Mouse (Mus musculus): ENCODE results near the gene Mprip. TPM values are rescaled to one million over a fixed set of nuclear protein-coding genes. Genes with fewer than 3 reads are reported as not detected.

The Mprip gene
- polyA plus RNA-seq, 1 experiment from 2014 or later, result 63.4 TPM

DNA sequence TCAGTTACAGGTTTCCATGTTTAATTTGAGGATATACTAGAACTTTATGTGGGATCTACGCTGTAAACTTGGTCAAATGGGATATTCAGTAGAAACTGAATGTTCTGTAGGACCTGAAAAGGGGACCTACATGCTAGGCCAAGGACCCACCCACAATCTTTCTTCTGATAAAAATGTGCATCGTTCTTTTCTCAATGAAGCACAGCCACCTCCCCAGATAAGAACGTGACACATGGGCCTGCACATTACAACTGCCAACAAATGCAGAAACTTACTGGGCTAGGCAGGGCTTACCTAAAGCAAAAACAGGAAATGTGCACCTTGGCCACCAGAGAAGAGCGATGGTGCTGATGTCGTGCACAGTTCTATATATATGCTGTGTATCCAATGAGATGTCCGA lies 93.4 kb downstream of the Mprip start:
- WGBS, result 94% methylated on average over 6 of the region's 6 CpGs

DNA sequence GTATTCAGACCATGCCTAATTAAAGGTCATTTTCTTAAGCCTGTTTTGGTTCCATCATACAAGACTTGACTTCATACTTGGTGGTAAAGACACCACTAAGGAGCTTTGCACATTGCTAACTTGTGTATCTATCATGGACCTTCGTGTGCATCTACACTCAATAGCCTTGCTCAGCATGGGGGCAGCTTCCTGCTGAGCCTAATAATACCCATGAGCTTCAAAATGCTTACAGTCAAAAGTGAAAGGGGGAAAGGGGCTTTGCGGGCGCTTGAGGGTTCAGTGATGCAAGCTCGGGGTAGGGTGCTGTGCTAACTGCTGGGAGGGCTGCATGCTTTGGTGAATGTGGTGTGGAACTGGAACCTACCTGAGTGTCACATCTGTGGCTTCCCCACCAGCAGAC lies 95.2 kb downstream of the Mprip start:
- WGBS, result 48% methylated on average over 4 of the region's 4 CpGs
- peaks cover 93% of the 10 kb centered on the region for H3K36me3 ChIP-seq (ENCODE audit: control insufficient read depth, insufficient read depth, low read length)

More for the DNA sequence above, 93.4 kb downstream of the Mprip start:
- Histone ChIP-seq H3K27ac (ENCODE audit: low read depth, low read length) (no peak overlapping the region), H3K4me1 (ENCODE audit: control insufficient read depth, insufficient read depth, low read length) (no peaks in the 10 kb centered on the region), H3K4me3 (ENCODE audit: low read depth, low read length) (no peak overlapping the region), H3K27me3 (replicated peaks; ENCODE audit: control insufficient read depth, insufficient read depth, low read length) (no peaks in the 10 kb centered on the region), H3K36me3 (ENCODE audit: control insufficient read depth, insufficient read depth, low read length) (peaks cover 93% of the 10 kb centered on the region), H3K9me3 (replicated peaks; ENCODE audit: control insufficient read depth, low read length) (no peaks in the 10 kb centered on the region), H3K4me2 (ENCODE audit: low read length) (no peak overlapping the region), H3K9ac (ENCODE audit: low read length) (no peak overlapping the region)
- no peak for ATAC-seq
- no peak for DNase-seq (ENCODE audit: low spot score)

DNA sequence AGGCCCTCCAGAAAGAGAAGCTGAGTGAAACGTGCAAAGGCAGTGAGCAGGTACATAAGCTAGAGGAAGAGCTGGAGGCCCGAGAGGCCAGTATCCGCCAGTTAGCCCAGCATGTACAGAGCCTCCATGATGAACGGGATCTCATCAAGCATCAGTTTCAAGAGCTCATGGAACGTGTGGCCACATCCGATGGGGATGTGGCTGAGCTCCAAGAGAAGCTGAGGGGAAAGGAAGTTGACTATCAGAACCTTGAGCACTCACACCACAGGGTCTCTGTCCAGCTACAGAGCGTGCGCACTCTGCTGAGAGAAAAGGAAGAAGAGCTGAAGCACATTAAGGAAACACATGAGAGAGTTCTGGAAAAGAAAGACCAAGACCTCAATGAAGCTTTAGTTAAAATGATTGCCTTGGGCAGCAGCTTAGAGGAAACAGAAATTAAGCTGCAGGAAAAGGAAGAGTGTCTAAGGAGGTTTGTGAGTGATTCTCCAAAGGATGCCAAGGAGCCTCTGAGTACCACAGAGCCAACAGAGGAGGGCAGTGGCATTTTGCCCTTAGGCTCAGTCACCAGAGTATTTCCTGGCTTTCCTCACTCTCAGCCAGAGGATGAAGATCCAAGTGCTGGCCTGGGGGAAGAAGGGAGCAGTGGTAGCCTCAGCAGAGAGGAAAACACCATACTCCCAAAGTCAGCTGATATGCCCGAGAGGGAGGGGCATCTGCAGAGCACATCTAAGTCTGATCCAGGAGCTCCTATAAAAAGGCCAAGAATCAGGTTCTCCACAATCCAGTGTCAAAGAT lies 97.3 kb downstream of the Mprip start:
- no peak for ATAC-seq
- DNase-seq (ENCODE audit: low spot score), result no peak
- WGBS, result 94% methylated on average over 9 of the region's 9 CpGs

More for the DNA sequence above, 95.2 kb downstream of the Mprip start:
- H3K4me2 ChIP-seq (ENCODE audit: low read length), result no peak overlapping the region
- H3K9me3 ChIP-seq (replicated peaks; ENCODE audit: control insufficient read depth, low read length), result no peaks in the 10 kb centered on the region
- H3K27ac ChIP-seq (ENCODE audit: low read depth, low read length), result no peak overlapping the region
- no peak overlapping the region for H3K9ac ChIP-seq (ENCODE audit: low read length)
- H3K4me3 ChIP-seq (ENCODE audit: low read depth, low read length), result no peak overlapping the region
- ATAC-seq (no peak), DNase-seq (ENCODE audit: low spot score) (no peak)
- H3K27me3 ChIP-seq (replicated peaks; ENCODE audit: control insufficient read depth, insufficient read depth, low read length), result no peaks in the 10 kb centered on the region
- no peaks in the 10 kb centered on the region for H3K4me1 ChIP-seq (ENCODE audit: control insufficient read depth, insufficient read depth, low read length)

DNA sequence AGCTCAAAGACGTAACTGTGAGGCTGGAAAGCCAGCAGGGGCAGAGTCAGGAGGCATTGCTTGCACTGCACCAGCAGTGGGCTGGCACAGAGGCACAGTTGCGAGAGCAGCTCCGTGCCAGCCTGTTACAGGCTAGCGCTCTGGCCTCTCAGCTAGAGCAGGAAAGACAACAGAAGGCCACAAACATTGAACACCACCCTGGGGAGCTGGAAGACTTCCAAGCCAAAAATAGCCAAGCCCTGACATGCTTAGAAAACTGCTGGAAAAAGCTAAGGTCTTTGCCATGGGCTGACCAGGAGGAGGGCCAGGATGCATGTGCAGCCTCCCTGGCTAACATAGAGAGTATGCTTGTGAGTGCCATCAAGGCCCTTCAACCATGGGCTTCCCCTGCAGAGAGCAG lies 98.1 kb downstream of the Mprip start:
- DNase-seq (ENCODE audit: low spot score) (peak; percentile 18), ATAC-seq (no peak)
- Histone ChIP-seq H3K9me3 (replicated peaks; ENCODE audit: control insufficient read depth, low read length) (no peaks in the 10 kb centered on the region), H3K9ac (ENCODE audit: low read length) (no peak overlapping the region), H3K4me1 (ENCODE audit: control insufficient read depth, insufficient read depth, low read length) (no peaks in the 10 kb centered on the region), H3K4me2 (ENCODE audit: low read length) (no peak overlapping the region), H3K36me3 (ENCODE audit: control insufficient read depth, insufficient read depth, low read length) (peaks cover 96% of the 10 kb centered on the region), H3K4me3 (ENCODE audit: low read depth, low read length) (no peak overlapping the region), H3K27me3 (replicated peaks; ENCODE audit: control insufficient read depth, insufficient read depth, low read length) (no peaks in the 10 kb centered on the region), H3K27ac (ENCODE audit: low read depth, low read length) (no peak overlapping the region)
- WGBS, result 65% methylated on average over 4 of the region's 4 CpGs

More for the DNA sequence above, 97.3 kb downstream of the Mprip start:
- no peak overlapping the region; the same call in 1 of the 2 replicates for H3K27ac ChIP-seq (ENCODE audit: low read depth, low read length)
- no peaks in the 10 kb centered on the region for H3K27me3 ChIP-seq (replicated peaks; ENCODE audit: control insufficient read depth, insufficient read depth, low read length)
- peaks cover 97% of the 10 kb centered on the region for H3K36me3 ChIP-seq (ENCODE audit: control insufficient read depth, insufficient read depth, low read length)
- no peaks in the 10 kb centered on the region for H3K9me3 ChIP-seq (replicated peaks; ENCODE audit: control insufficient read depth, low read length)
- no peak overlapping the region for H3K4me2 ChIP-seq (ENCODE audit: low read length)
- H3K9ac ChIP-seq (ENCODE audit: low read length), result no peak overlapping the region
- no peak overlapping the region for H3K4me3 ChIP-seq (ENCODE audit: low read depth, low read length)
- no peaks in the 10 kb centered on the region for H3K4me1 ChIP-seq (ENCODE audit: control insufficient read depth, insufficient read depth, low read length)

DNA sequence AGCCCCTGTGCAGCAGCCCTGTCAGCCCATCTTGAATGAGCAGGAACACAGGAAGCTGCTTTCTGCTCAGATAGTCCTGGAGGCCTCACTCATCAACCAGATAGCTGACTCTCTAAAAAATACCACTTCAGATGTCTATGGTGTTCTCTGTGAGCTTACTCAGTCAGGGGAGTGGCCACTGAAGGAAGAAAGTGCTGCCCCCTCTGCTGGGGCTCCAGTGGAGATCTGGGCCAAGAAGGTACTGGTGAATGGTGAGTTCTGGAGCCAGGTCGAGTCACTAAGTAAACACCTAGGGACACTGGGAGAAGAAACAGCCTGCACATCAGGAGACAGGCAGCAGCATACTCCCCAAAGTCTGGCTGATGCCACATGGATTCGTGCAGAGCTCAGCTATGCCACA lies 98.5 kb downstream of the Mprip start:
- WGBS, result 85% methylated on average over 2 of the region's 2 CpGs
- Histone ChIP-seq H3K4me2 (ENCODE audit: low read length) (no peak overlapping the region), H3K4me1 (ENCODE audit: control insufficient read depth, insufficient read depth, low read length) (no peaks in the 10 kb centered on the region), H3K9ac (ENCODE audit: low read length) (no peak overlapping the region), H3K27me3 (replicated peaks; ENCODE audit: control insufficient read depth, insufficient read depth, low read length) (no peaks in the 10 kb centered on the region), H3K9me3 (replicated peaks; ENCODE audit: control insufficient read depth, low read length) (no peaks in the 10 kb centered on the region), H3K27ac (ENCODE audit: low read depth, low read length) (no peak overlapping the region), H3K4me3 (ENCODE audit: low read depth, low read length) (no peak overlapping the region), H3K36me3 (ENCODE audit: control insufficient read depth, insufficient read depth, low read length) (peaks cover 96% of the 10 kb centered on the region)
- ATAC-seq, result no peak
- DNase-seq (ENCODE audit: low spot score), result no peak

DNA sequence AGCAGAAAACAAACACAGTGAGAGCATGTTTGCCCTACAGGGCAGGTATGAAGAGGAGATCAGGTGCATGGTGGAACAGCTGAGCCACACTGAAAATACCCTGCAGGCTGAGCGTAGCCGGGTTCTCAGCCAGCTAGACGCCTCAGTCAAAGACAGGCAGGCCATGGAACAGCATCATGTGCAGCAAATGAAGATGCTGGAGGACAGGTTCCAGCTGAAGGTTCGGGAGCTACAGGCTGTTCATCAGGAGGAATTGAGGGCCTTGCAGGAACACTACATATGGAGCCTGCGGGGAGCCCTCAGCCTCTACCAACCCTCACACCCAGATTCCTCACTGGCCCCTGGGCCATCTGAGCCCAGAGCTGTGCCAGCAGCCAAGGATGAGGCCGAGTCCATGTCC lies 99.7 kb downstream of the Mprip start:
- H3K4me1 ChIP-seq (ENCODE audit: control insufficient read depth, insufficient read depth, low read length), result no peaks in the 10 kb centered on the region
- no peak overlapping the region for H3K9ac ChIP-seq (ENCODE audit: low read length)
- peaks cover 96% of the 10 kb centered on the region for H3K36me3 ChIP-seq (ENCODE audit: control insufficient read depth, insufficient read depth, low read length)
- no peaks in the 10 kb centered on the region for H3K9me3 ChIP-seq (replicated peaks; ENCODE audit: control insufficient read depth, low read length)
- no peak overlapping the region for H3K27ac ChIP-seq (ENCODE audit: low read depth, low read length)
- WGBS, result 94% methylated on average over 6 of the region's 6 CpGs
- H3K4me3 ChIP-seq (ENCODE audit: low read depth, low read length), result no peak overlapping the region
- H3K27me3 ChIP-seq (replicated peaks; ENCODE audit: control insufficient read depth, insufficient read depth, low read length), result no peaks in the 10 kb centered on the region
- no peak for DNase-seq (ENCODE audit: low spot score)
- H3K4me2 ChIP-seq (ENCODE audit: low read length), result no peak overlapping the region
- no peak for ATAC-seq

DNA sequence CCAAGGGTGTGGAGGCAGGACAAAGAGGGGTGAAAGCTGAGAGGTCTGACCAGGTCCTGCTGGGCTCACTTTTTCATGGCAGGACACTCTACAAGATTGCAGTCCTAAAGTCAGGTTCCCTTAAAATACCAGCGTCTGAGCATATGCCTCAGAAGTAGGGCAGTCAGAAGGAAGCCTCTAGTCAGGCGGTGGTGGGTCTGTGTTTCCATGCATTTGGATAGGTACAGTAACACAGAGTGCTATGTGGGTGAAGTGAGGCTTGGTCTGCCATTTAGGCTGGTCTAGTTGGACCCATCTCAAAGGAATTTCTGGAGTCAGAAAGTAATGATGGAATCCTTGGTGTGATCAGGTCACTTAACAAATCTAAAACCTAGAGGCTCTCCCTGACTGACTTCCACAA lies 108.2 kb downstream of the Mprip start:
- 91% methylated on average over 2 of the region's 2 CpGs for WGBS
- H3K27me3 ChIP-seq (replicated peaks; ENCODE audit: control insufficient read depth, insufficient read depth, low read length), result no peaks in the 10 kb centered on the region
- no peaks in the 10 kb centered on the region for H3K4me1 ChIP-seq (ENCODE audit: control insufficient read depth, insufficient read depth, low read length)
- no peak overlapping the region for H3K4me3 ChIP-seq (ENCODE audit: low read depth, low read length)
- DNase-seq (ENCODE audit: low spot score), result no peak
- H3K36me3 ChIP-seq (ENCODE audit: control insufficient read depth, insufficient read depth, low read length), result peaks cover 98% of the 10 kb centered on the region
- no peak overlapping the region for H3K4me2 ChIP-seq (ENCODE audit: low read length)
- H3K9ac ChIP-seq (ENCODE audit: low read length), result no peak overlapping the region
- H3K27ac ChIP-seq (ENCODE audit: low read depth, low read length), result no peak overlapping the region
- H3K9me3 ChIP-seq (replicated peaks; ENCODE audit: control insufficient read depth, low read length), result no peaks in the 10 kb centered on the region
- ATAC-seq, result no peak

DNA sequence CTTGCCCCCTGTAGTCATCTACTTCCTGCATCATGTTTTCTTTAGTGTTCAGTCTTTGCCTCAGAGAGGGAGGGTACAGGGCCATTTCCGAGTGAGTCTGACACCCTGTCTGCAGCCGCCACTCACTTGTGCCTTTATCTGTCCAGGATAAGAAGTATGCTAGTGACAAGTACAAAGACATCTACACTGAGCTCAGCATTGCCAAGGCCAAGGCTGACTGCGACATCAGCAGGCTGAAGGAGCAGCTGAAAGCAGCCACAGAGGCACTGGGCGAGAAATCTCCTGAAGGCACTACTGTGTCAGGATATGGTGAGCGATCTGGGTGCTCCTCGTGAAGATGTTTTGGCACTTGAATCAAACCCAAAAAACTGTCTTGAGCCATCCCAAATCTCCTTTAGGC lies 108.6 kb downstream of the Mprip start:
- H3K9ac ChIP-seq (ENCODE audit: low read length), result no peak overlapping the region
- 89% methylated on average over 6 of the region's 6 CpGs for WGBS
- H3K4me3 ChIP-seq (ENCODE audit: low read depth, low read length), result no peak overlapping the region
- no peak overlapping the region for H3K27ac ChIP-seq (ENCODE audit: low read depth, low read length)
- DNase-seq (ENCODE audit: low spot score) (no peak), ATAC-seq (no peak)
- no peak overlapping the region for H3K4me2 ChIP-seq (ENCODE audit: low read length)
- H3K9me3 ChIP-seq (replicated peaks; ENCODE audit: control insufficient read depth, low read length), result no peaks in the 10 kb centered on the region
- H3K4me1 ChIP-seq (ENCODE audit: control insufficient read depth, insufficient read depth, low read length), result no peaks in the 10 kb centered on the region
- no peaks in the 10 kb centered on the region for H3K27me3 ChIP-seq (replicated peaks; ENCODE audit: control insufficient read depth, insufficient read depth, low read length)
- H3K36me3 ChIP-seq (ENCODE audit: control insufficient read depth, insufficient read depth, low read length), result peaks cover 98% of the 10 kb centered on the region

DNA sequence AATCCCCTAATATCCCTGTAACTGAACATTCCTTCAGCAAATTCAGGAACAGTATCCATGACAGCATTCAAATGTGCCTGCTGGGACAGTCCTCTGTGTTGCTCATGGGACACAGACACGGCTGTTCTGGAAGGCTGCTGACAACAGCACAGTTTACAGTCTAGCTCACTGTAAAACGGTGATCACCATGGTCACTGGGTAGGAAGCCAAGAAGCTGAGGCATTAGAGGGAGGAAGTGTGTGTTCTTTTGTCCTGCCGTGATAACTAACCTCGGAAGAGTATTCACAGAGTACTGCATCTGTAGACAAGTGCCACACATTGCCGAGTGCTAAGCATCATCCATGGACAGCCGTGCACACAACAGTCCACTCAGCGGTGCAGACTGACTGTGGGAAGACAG lies 109.6 kb downstream of the Mprip start:
- Histone ChIP-seq H3K4me1 (ENCODE audit: control insufficient read depth, insufficient read depth, low read length) (no peaks in the 10 kb centered on the region), H3K27ac (ENCODE audit: low read depth, low read length) (no peak overlapping the region), H3K36me3 (ENCODE audit: control insufficient read depth, insufficient read depth, low read length) (peaks cover 96% of the 10 kb centered on the region), H3K4me3 (ENCODE audit: low read depth, low read length) (no peak overlapping the region), H3K9me3 (replicated peaks; ENCODE audit: control insufficient read depth, low read length) (no peaks in the 10 kb centered on the region), H3K27me3 (replicated peaks; ENCODE audit: control insufficient read depth, insufficient read depth, low read length) (no peaks in the 10 kb centered on the region), H3K9ac (ENCODE audit: low read length) (no peak overlapping the region), H3K4me2 (ENCODE audit: low read length) (no peak overlapping the region)
- 88% methylated on average over 7 of the region's 7 CpGs for WGBS
- no peak for DNase-seq (ENCODE audit: low spot score)
- no peak for ATAC-seq

Measured in forebrain, embryonic 14.5 days (tissue).